Mouse (Mus musculus) MEL-GATA-1-ER (cell line): Measurements from ENCODE around the gene Arntl2.
"Not testable (repeated sequence)": the region's sequence is repeated elsewhere in the genome, so short reads cannot be mapped to it uniquely, and the experiment has no call there.

ENCODE experiments used
- DNase-seq: peaks from one replicate; pipeline ENCODE4 v3.0.0-alpha.2; 2012; ENCODE audit warnings: low read depth; ENCODE audit errors: extremely low read depth

The Arntl2 gene

GRCm38 (mm10) chr6:146795924-146796545 lies at the start of gene Arntl2:
Arntl2 (plus strand) TSS chr6:146796055.
- no peak for DNase-seq

DNA sequence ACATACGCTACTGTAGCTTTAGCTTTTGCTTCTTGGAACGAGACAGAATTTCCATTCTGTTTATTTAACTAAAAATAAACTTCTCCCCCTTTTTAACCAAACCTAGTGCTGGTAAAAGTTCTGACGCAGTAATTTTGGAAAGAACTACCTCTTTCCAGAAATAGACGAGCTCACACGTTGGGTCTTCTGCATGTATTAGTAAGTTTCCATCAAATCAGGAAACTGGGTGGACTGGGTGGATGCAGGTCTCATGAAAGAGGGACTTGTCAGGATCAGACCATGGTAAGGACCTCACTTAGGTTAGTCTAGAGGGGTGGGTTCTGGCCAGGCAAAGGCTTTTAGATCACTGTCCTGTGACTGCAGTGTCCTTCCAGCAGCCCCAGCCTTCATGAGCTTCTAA lies 49.3 kb upstream of the Arntl2 start:
- no peak for DNase-seq

- DNase-seq: no peak
These were observed 48.8 kb upstream of the Arntl2 start for GRCm38 (mm10) chr6:146747057-146747456.

DNA sequence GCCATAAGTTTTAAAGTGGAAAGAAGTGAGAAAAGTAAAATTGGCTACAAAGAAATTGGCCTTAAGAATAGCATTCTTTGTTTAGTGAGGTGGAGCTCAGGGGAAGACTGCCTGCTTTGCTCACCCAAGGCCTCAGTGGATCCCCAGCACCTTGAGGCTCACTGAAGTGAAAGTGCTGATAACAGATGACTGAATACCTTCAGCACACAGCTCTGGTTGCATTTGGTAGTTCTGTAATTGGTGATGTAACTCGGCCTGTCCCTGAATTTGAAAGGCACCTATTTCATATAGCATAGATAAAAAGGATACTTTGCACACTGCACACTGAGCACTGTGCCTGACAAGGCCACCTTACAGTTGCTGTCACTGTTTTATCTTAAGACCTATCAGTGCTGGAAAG lies 47.6 kb upstream of the Arntl2 start:
- no peak for DNase-seq

DNA sequence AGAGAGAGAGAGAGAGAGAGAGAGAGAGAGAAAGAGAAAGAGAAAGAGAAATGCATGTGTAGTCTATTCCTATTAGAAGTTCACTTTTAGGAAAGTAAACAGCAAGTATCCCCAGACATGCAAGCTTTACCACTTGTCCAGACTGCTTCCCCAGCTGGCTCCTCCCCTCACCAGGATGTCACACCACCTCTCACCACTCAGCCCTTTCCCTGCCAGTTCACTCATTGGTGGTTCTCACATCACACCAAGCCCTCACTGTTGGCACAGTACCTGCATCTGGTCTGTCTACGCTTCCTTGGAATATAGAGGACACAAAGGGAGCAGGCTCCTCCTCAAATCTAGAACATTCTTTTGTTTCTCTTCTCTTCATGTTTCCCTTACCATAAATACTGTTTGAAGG lies 44.2 kb upstream of the Arntl2 start:
- DNase-seq: no peak

DNA sequence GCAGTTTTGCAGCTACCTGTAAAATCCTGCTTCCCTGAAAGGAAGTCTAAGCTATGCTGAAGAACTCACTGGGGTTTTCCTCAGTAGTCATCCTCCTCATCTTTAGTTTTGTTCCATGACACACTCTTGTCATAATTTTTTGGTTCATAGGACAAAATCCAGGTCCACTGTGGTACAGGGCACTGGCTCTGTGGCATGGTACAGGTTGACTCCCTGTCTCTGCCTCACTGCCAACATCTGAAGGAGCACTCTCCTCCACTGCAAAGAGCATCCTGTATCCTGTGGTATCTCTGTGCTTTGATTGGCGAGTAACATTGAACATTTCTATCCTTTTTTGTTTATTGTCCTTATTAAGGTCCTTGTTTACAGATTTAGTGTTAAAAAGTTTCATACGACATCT lies 43.7 kb upstream of the Arntl2 start:
- DNase-seq: no peak

DNA sequence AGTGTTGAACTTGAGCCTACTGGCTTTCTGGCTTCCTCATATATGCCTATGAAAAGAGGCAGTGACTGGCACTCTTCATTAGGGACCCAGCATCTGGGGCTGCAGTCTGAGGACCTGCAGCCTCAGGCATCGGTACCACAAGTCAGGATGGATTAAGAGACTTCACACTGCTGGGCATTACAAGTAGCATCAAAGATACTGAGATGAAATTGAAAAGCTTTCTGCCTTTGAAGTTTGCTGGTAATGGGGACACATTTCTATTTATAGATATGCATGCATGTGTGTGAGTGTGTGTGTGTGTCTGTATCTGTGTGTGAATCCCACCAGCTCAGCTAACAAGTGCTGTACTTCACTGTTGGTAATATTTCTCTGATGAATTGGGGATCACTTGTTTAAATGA lies 43.2 kb upstream of the Arntl2 start:
- DNase-seq: no peak

DNA sequence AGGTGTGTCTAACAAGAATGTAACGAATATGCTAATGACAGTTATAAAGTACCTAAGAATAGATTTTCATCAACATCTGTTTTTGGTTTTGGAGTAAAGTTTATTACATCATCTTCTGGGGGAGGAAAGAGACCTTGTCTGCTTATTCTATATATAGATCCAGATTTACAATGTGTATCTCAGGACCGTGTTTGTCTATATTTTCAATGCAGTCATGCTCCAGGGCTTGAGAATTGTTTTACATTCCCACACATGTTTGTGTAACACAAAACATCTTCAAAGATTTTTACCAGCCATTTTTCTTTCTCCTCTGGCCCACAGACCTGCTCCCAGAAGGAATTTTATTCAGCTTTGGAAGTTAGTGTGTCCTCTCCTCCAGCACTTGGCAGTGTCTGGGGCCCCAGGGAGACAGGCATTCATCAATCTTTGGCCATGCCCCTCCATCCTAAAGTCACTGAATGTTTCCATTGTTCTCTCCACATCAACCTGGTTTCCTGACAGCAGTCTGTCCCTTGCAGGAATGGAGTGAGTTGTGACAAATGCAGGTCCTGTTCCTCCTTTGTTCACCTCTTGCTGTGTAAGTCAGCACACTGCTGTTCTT lies 42.2 kb upstream of the Arntl2 start:
- DNase-seq: no peak

GRCm38 (mm10) chr6:146755136-146755535 lies 40.7 kb upstream of the Arntl2 start:
- DNase-seq: no peak

GRCm38 (mm10) chr6:146755679-146756078 lies 40.2 kb upstream of the Arntl2 start:
- no peak for DNase-seq

DNA sequence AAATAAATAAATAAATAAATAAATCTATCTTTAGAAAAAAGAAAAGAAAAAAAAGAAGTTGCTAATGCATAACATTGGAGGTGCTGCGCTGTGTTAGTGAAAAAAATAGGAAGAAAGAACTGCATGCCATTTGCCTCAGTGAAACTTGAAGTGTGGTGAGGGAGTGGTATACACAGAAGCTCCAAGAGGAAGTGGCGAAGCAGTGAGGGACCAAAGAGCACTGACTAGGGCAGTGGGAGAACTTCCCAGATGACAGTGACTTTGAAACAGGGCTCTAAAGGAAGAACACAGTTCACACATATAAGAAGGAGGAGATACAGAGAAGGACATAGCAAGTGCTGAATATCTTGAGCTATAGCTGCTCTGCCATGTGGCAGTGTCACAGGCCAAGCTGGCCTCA lies 36.8 kb upstream of the Arntl2 start:
- DNase-seq: no peak

GRCm38 (mm10) chr6:146760022-146760421 lies 35.8 kb upstream of the Arntl2 start:
- peak; percentile 49 for DNase-seq

DNA sequence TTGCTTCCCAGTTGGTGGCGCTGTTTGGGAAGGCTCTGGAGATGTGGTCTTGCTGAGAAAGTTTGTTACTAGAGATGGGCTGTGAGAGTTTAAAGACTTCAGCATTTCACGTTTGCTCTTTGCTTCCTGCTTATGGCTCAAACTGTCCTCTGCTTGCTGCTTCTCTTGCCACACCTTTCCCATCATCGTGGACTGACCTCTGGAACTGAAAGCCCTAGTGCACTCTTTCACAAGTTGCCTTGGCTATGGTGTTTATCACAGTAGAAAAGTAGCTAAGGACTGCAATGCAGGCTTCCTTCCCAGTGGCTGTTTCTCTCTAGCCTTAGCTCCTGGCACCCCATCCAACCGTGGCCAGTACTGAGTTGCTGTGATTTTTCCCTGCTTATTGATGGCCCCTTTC lies 35.1 kb upstream of the Arntl2 start:
- DNase-seq: no peak

DNA sequence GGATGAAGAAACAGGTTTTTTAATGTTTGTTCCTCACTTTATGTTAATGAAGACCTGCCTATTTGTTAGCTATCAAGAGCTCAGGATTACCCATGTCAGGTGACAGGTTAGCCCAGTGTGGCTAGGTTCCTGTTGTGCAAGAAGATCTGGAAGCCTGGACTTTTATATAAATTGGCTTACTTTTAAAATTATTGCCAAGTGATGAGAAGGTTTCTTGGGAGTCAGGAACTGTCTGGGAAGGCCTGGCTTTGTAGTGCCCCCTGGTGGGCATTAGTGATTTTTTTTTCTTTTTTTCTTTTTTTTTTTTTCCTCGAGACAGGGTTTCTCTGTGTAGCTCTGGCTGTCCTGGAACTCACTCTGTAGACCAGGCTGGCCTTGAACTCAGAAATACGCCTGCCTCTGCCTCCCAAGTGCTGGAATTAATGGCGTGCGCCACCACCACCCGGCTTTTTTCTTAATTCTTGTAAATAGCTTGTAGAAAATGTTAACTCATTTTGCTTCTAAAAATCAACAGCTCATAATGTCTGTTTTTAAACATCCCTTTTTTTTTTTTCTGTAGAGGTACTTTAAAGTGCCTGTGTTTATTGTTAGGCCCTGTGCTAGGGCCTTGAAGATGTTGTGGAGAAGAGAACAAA lies 33.5 kb upstream of the Arntl2 start:
- no peak for DNase-seq

DNA sequence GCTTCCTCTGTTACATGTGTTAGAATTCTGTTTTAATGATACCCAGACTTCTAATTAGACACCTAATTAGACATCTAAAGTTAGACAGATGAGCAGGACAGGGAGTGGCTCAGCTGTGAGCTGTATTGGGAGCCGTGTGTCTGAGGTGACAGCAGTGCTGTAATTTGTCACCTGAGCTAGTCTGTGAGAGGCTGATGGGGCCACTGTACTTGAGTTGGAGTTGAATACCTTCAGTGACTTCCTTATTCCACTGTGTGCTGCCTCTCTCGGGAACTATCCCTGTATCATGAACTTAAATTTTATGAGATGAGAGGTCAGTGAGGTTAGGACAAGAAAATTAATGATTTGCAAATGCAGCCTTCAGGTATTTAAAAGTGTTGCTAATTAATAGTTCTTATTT lies 31.3 kb upstream of the Arntl2 start:
- DNase-seq: no peak

GRCm38 (mm10) chr6:146765270-146765669 lies 30.6 kb upstream of the Arntl2 start:
- DNase-seq: no peak

GRCm38 (mm10) chr6:146768813-146769404 lies 26.9 kb upstream of the Arntl2 start:
- DNase-seq: no peak

- no peak for DNase-seq
These were observed 25.7 kb upstream of the Arntl2 start for GRCm38 (mm10) chr6:146770005-146770745.

DNA sequence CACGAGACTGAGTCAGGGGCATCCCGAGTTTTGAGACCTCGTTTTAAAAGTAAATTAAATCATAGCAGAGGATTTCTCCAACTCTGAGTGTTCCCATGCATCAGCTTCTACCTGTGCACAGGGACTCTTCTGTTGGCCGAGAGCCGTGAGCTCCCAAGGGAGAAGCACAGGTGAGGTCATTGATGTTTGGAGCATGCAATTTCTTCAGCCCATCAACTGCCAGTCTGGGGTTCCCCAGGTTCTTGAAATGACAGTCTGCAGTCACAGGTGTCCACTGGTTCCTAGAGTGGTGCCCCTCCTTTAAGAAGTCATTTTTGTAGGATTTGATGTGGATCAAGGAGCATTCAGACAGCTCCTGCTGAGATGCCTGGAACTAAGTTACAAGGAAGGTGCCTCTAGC lies 25.0 kb upstream of the Arntl2 start:
- no peak for DNase-seq

- DNase-seq: not testable (repeated sequence)
These were observed 20.0 kb upstream of the Arntl2 start for GRCm38 (mm10) chr6:146775864-146776263.

GRCm38 (mm10) chr6:146776610-146777389 lies 19.1 kb upstream of the Arntl2 start:
- peak; percentile 82 for DNase-seq
